Mouse (Mus musculus) kidney, postnatal 10 days (tissue): ENCODE measurements around the gene Rhox3g.
"Not testable (repeated sequence)": the region's sequence is repeated elsewhere in the genome, so short reads cannot be mapped to it uniquely, and the experiment has no call there.

Experiments
- DNase-seq: peaks from one replicate; pipeline ENCODE4 v3.0.0; 2021; ENCODE audit warnings: mixed read lengths

Gene Rhox3g

DNA sequence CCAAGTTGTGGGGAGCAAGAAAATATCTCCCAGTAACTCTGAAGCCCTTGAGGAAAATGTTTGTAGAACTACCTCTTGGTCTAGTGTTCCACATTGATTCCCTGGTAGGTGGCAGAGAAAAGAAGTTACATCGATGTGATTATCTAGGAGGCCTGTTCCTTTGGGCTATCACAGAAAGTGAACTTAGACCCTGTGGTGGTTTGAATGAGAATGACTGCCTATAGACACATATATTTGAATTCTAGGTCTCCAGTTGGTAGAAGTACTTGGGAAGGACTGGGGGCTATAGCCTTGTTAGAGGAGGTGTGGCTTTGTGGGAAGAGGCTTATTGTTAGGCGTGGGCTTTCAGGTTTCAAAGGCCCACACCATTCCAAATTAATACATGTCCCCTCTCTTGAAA is at the start of gene Rhox3g:
TSS of gene Rhox3g (minus strand) at position 101 of the 400 bp plus-strand sequence.
- not testable (repeated sequence) for DNase-seq

- DNase-seq = not testable (repeated sequence)
These were observed 44.8 kb upstream of the Rhox3g start, which contains the start of gene Rhox2h for GRCm38 (mm10) chrX:37673177-37673576. Gene Rhox2h (minus strand): TSS chrX:37673277.

DNA sequence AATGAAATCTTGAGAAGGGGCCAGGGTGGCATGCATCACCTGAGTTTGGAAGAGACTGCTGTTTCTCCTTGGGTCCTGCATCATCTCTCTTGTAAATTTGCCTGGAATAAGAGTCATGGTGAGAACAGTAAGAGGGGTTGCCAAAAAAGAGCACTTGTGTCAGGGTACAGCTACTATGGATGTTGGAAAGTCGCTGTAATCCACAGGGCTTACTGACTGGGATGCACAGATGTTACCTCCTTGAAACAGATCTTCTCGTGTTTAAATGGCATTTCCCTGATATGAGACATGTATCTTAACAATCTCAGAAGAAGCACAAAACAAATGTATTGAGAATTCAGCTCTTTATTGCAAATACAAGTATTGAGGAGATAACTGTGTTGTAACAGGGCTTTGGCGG is 40.3 kb upstream of the Rhox3g start, which contains the start of gene Rhox3h:
TSS of gene Rhox3h (minus strand) at position 101 of the 400 bp plus-strand sequence.
- DNase-seq = not testable (repeated sequence)

DNA sequence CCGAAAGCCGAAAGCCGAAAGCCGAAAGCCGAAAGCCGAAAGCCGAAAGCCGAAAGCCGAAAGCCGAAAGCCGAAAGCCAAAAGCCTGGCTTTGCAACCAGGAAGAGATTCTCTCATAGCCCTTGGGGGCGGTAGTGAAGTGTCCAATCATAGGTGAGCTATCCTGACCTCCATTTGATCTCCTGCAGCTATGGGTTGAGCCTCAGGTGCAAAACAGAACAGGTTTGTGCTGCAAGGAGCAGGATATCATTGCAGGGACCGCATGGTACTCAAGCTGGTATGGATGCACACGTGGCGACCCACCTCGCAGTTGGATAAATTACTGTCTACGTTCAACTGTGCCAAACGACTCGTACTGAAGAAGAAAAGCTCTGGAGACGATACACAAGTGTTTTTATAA is 22.8 kb upstream of the Rhox3g start, which contains the start of gene Rhox4g:
TSS of gene Rhox4g (minus strand) at position 101 of the 400 bp plus-strand sequence.
- DNase-seq = not testable (repeated sequence)

DNA sequence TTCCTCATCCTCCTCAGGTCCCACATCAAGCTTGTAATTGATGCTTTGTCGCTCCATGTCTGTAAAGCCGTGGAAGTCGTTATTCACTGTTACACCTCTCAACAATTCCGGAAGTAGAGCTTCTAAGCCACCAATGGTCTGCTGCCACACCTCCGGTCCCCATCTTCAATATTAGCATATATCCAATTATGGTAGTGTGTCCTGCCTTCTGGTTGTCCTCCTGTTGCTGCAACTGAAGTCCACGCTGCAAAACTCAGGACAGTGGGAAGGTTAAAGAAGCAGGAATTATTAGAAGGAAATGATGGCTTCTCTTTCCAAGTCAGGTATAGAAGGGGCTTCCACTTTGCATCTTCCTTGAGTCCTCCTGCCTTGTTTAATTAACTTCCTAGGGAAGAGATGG is 15.0 kb upstream of the Rhox3g start, which contains the start of gene Rhox2g:
TSS of gene Rhox2g (minus strand) at position 101 of the 400 bp plus-strand sequence.
- DNase-seq = not testable (repeated sequence)

DNA sequence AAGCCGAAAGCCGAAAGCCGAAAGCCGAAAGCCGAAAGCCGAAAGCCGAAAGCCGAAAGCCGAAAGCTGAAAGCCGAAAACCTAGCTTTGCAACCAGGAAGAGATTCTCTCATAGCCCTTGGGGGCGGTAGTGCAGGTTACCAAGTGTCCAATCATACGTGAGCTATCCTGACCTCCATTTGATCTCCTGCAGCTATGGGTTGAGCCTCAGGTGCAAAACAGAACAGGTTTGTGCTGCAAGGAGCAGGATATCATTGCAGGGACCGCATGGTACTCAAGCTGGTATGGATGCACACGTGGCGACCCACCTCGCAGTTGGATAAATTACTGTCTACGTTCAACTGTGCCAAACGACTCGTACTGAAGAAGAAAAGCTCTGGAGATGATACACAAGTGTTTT is 20.8 kb downstream of the Rhox3g start, which contains the start of gene Rhox4f:
TSS of gene Rhox4f (minus strand) at position 101 of the 400 bp plus-strand sequence.
- not testable (repeated sequence) for DNase-seq

- DNase-seq = not testable (repeated sequence)
These were observed 47.7 kb downstream of the Rhox3g start, which contains the start of gene Rhox3f for GRCm38 (mm10) chrX:37580692-37581091. Gene Rhox3f (plus strand): TSS chrX:37580992.
